Mouse (Mus musculus) gastrocnemius, postnatal 25 days (tissue): ENCODE data around the gene Cldn18. TPM values are rescaled to one million over a fixed set of nuclear protein-coding genes. Genes with fewer than 3 reads are reported as not detected.
A peak's percentile ranks its signal among the peaks of the same experiment; 100 is the strongest.

Source experiments
- DNase-seq: peaks from one replicate; pipeline ENCODE4 v3.0.0; 2022
- long read RNA-seq, 2 experiments: library from polyadenylated mRNA; stranded (forward); transcript quantifications; one replicate each; pipeline ENCODE4 v2.0.0; 2021
- total RNA-seq, 2 experiments: library from RNA; stranded (reverse); gene quantifications; 1 replicate in 1 of 2; 2 replicates in 1 of 2; pipeline ENCODE4 v1.2.3; 2021

Gene Cldn18
- total RNA-seq = not detected
- long read RNA-seq, experiment 1 = 0 reads
- long read RNA-seq, experiment 2 = 0 reads

GRCm38 (mm10) chr9:99717134-99717533 lies at the start of gene Cldn18:
TSS of gene Cldn18 (minus strand) at chr9:99717267.
- no peak for DNase-seq

DNA sequence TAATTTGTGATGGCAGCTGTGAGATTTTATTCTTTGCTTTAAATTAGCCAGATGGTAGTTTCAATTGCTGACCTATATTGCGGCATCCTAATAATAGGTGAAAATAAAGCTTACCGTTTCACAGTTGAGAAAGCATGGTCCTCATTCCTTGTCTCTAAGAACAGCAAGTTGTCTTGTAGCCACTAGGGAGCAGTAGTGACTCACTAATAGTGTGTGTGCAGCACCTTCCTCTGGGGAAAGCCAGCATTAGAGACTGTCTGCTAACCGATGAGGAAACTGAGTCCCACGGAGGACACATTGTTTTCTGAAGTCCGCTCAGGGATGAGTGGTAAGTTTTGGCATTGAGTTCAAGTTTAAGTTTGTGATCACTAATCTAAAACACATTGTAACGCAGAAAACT lies 46.5 kb upstream of the Cldn18 start:
- no peak for DNase-seq

DNA sequence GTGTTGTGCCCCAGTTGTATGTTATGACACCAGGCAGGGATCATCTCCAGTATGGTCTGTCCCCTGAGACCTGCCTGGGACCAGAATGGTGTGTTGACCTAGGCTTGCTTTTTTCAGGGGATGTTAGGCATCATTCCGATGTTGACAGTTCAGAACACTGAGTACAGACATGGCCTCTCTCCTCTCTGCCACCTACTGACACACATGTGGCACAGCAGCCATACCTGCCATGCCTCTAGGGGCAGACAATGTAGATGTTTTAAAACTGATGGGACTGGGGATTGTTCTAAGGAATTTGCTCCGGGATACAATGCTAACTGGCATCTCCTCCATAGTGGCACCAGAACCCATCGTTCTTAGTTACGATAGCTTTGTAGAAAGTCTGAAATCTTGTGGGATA lies 33.2 kb upstream of the Cldn18 start:
- no peak for DNase-seq

DNA sequence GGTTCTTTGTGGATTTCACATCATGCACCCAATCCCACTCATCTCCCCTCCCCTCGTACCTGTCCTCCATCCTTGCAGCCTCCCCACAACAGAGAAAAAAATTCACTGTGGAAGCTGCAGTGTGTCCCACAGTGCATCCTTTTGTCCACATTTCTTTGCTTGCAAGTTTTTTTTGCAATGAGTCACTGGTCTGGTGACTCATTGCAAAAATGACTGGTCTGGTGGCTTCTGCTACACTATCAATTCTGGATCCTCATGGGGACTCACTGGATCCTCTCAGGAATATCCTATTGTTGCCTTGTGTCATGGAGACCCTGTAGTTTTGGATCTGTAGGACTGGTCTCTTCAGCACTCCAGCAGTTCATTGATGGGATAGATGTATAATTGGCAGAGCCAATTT lies 31.2 kb upstream of the Cldn18 start:
- no peak for DNase-seq

GRCm38 (mm10) chr9:99747731-99748130 lies 30.7 kb upstream of the Cldn18 start:
- no peak for DNase-seq

- no peak for DNase-seq
These were observed 27.5 kb upstream of the Cldn18 start for GRCm38 (mm10) chr9:99744548-99744947.

- DNase-seq = peak; percentile 6
These were observed 13.0 kb upstream of the Cldn18 start for GRCm38 (mm10) chr9:99729943-99730646.

DNA sequence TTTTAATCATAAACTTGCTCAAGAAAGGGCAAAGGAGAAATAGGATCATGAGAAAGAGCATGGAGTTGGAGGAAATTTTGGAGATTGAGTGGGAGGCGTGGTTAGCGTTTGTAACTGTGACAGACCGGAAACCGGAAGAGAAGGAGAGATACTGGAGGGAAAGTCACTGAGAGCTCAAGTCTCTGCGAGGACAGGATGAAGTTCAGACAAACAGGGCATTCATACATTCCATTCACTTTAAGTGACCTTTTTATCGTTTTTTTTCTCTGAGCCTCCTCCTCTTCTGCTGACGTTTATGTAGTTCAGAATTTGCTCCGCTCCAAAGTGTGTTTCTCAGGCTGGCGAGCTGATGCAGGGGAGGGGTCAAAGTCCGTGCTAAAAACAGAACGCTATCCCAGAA lies 10.8 kb upstream of the Cldn18 start:
- DNase-seq = no peak

- no peak for DNase-seq
These were observed 8.2 kb upstream of the Cldn18 start for GRCm38 (mm10) chr9:99725278-99725677.

DNA sequence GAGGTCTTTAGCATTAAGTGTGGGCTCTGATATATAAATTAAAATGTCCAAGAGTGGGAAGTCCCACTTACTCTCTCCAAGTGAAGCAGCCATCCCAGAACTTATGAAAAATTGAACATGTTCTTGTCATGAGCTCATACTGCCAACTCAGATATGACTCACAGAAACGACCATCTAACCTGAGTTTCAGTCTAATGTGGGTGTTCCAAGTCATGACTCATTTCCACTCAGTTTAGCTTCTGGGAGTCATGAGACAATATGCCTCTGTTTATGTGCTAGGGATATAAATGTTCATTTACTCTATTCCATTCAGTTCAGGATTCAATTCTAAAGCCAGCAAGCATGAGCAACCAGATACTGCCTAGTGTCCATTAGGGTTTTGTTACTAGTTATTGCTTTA lies 2.9 kb upstream of the Cldn18 start:
- no peak for DNase-seq

DNA sequence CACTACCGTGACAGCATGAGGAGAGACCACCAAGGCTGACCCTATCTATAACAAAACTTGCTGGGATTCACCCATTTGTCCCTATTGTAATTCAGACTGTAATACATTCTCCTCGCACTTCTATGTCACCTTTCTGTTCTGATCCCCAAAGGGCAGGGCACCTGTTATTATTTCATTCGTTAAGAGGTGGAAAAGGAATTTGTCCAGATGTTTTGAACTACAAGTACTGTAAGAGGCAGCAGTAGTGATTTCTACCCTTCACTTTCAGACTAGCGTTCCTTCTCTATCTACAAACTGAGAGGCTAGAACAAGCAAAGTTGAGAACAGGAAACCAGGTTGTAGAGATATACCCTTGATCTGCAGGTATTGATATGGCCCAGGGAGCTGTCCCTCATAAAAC lies 6.8 kb downstream of the Cldn18 start:
- no peak for DNase-seq

DNA sequence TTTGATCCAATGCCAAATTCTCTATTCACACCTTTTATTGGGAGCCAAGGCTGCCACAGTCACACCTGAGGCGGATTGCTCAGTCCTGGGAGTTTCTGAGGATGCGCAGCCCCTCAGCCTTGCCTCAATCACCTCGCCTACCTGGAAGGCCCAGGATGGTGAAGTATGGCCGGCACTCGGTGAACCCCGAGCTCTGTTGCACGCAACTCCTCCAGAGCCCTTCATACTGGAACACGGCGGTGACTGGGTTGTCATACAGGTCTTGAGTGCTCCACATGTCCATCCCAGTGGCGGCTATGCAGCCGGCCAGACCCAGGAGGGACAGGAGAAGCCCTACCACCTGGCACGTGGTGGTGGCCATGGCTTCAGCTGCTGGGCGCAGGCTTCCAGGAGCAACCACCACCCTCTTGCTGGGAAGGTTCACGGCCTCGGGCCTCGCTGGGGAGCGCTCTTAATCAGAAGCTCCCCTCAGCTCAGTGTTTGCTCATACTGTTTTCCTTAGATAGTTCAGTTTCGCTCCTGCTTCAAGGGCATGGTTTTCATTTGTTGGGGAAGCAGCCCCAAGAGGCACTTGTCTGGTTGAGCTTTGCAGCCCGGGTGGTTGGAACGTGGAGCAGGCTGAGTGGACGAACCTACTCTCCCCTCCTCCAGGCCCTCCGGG lies 7.3 kb downstream of the Cldn18 start:
- DNase-seq = no peak

GRCm38 (mm10) chr9:99707425-99708126 lies 9.5 kb downstream of the Cldn18 start:
- DNase-seq = no peak

DNA sequence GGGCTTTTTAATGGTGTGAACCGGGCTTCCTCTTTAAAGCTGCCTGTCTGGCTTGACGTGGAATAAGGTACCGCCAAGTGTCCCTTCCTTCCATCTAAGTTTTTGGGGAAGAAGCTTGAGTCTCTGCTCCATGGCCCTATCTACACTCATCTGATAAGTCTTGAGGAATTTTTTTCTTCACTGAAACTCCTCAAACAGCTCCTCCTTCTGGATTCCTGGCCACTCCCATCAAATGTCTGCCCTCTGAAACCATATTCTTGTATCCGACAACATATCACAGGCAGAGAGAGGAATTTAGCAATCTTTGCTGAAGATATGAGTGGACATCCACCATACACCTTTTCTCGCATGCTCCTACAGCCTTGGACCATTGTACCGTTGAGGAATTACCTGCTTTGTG lies 10.8 kb downstream of the Cldn18 start:
- DNase-seq = no peak

- no peak for DNase-seq
These were observed 13.4 kb downstream of the Cldn18 start for GRCm38 (mm10) chr9:99703711-99704110.

DNA sequence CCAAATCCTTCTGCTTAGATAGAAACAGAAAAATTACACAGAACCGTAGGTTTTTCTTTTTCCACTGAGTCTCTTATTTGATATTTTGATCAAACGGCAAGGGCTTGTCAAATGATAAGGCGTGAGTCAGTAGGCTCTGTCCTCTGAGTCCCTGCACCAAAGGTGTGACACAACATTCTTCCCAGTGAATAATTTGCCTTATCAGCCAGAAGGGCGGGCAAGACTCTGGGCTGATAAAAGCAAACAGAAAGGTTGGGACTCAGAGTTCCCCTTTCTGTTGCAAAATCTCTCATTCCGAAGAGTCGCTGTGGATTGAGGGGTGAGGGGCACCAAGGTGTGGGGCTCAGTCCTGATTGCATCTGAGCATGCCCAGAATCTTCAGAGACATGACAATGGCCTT lies 14.9 kb downstream of the Cldn18 start:
- no peak for DNase-seq

DNA sequence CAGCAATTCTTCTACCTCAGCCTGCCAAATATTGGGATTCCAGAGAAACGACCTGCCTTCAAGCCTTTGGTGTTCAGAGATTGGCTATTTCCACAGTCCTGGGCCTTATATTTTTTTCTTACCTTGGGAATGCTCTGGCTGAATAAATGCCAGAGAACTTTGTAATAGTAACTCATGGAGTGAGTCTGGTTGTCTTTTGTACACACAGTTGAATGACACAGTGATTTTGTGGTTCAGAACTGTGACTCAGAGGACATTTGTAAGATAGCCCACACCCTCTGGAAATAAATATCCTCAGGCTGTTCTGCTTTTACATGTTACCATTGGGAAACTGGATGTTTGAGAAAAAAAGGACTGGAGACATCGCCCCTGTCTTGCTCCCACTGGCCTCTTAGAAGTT lies 15.9 kb downstream of the Cldn18 start:
- no peak for DNase-seq

DNA sequence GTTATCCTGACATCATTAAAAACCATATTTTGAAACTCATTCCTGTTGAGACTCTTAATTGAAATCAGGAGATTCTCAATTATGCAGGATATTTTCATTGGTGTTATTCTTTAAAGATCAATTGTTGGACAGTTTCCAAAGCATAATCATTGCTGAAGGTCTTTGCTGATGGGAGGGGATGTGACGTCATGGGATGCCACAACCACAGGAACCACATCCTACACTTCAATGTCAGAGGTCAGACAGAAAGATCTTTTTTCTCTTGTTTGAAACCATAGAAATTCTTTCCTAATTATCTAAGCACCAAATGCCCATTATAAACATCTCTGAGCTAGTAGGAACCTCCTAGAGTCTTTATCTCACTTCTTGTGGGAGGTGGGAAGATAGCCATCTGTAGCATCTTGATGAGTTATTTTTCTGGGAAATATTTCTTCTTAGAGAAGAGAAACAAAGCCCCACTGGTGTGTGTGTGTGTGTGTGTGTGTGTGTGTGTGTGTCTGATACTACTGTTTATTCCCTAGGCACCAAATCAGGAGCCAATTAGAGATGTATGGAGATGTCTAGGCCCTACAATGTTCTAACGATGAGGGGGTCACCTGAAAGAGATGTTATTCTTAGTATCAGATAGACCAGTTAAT lies 17.2 kb downstream of the Cldn18 start:
- no peak for DNase-seq

GRCm38 (mm10) chr9:99694961-99695360 lies 22.1 kb downstream of the Cldn18 start:
- DNase-seq = no peak

DNA sequence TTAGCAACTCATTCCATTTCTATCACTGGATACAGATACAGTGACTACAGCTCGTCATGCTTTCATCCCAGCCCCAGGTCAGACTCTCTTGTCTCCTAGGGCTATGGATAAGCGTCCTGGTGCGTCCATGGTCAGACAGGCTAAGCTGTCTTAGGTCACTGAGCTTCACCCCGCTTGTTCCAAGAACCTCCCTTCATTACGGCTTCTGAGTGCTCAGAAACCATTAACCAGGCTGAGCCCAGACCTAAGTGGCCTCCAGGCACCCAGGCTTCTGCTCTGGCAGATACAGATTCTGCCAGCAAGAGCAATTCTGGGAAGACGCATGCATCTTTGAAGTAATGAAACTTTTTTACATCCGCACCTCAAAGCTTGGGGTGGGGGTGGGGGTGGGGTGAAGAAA lies 26.7 kb downstream of the Cldn18 start:
- no peak for DNase-seq

- no peak for DNase-seq
These were observed 27.3 kb downstream of the Cldn18 start for GRCm38 (mm10) chr9:99689796-99690195.

DNA sequence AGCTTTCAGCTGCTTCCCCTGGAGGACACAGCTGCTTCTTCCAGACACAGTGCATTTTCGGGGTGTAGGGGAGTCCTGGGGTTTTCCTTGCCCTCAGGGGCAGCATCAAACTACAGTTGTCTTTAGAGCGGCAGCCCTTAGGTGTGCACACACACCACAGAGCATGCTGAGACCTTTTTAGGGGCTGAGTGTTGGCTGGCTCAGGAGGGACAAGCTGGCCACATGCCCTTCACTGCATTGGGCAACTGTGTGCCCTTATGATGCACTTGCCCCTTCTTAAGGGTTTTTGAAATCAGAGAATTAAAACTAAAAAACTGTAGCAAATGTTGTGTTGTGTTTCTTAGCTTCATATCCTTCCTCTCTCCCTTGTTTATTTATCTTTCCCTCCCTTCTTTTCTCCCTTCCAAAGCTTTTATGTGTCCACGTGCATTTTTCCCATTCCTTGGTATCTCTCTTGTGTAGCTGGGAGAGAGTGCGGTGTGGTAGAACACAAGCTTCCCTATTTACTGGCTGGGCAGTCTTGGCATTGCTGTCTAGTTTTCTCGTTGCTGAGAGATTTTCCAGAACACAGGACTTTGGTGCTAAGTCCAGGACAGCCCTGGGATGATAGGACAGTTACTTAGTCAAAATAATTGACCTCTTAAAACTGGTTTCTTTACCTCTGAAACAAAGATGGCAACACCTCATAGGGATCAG lies 31.4 kb downstream of the Cldn18 start:
- no peak for DNase-seq
